Mouse (Mus musculus) lung, embryonic 14.5 days (tissue): Measurements from ENCODE around the gene Asb5. TPM values are rescaled to one million over a fixed set of nuclear protein-coding genes. Genes with fewer than 3 reads are reported as not detected.

Experiments
- ATAC-seq: fragments of 200-750 bp; cut with Nextera tagmentation; 2 replicates; pipeline ENCODE4 v1.8.0; 2017; ENCODE audit warnings: mild to moderate bottlenecking, moderate TSS enrichment, moderate library complexity; ENCODE audit not compliant: insufficient read depth
- DNase-seq: peaks from one replicate; pipeline ENCODE4 v3.0.0-alpha.2; 2015
- H3K27ac ChIP-seq: fragments of 300-500 bp; sonication (generic); 2 replicates; pipeline ENCODE4 v1.5.1; 2014; ENCODE audit warnings: low read depth, mild to moderate bottlenecking, moderate library complexity
- H3K27me3 ChIP-seq: fragments of 300-500 bp; sonication (generic); 2 replicates; pipeline ENCODE4 v1.6.1; 2014; ENCODE audit warnings: low read length, control low read depth; ENCODE audit not compliant: insufficient read depth
- H3K36me3 ChIP-seq: fragments of 300-500 bp; sonication (generic); 2 replicates; pipeline ENCODE4 v1.6.1; 2014; ENCODE audit warnings: control low read depth; ENCODE audit not compliant: insufficient read depth
- H3K4me1 ChIP-seq: fragments of 300-500 bp; sonication (generic); 2 replicates; pipeline ENCODE4 v1.6.1; 2014; ENCODE audit warnings: antibody characterized with exemption, control low read depth; ENCODE audit not compliant: insufficient read depth
- H3K4me2 ChIP-seq: fragments of 300-500 bp; sonication (generic); 2 replicates; pipeline ENCODE4 v1.6.1; 2014; ENCODE audit warnings: mild to moderate bottlenecking
- H3K4me3 ChIP-seq: fragments of 300-500 bp; sonication (generic); 2 replicates; pipeline ENCODE4 v1.5.1; 2014; ENCODE audit warnings: low read depth, low read length
- H3K9ac ChIP-seq: fragments of 300-500 bp; sonication (generic); 2 replicates; pipeline ENCODE4 v1.6.1; 2014
- H3K9me3 ChIP-seq: fragments of 300-500 bp; sonication (generic); 2 replicates; pipeline ENCODE4 v1.6.1; 2016; ENCODE audit warnings: low read depth, low read length, control low read depth
- CTCF ChIP-seq: IDR thresholded peaks from 2 replicates; pipeline ENCODE4 v1.5.1; 2016; ENCODE audit warnings: antibody characterized with exemption, low read depth
- WGBS: fragments of 180-500 bp; shearing (Covaris S2); extraction: QIAGEN DNeasy Blood & Tissue Kit; methylation state at CpG from one replicate; pipeline ENCODE4 v1.1.7; 2014; 5-methylcytosine and 5-hydroxymethylcytosine counted together
- polyA plus RNA-seq: library from polyadenylated mRNA; unstranded; fragments of >200 nt; fragmentation: Nextera tagmentation; extraction: Ambion mirVana; gene quantifications from 2 replicates; pipeline ENCODE4 v1.2.1, GENCODE M21; 2014

Asb5 gene
- polyA plus RNA-seq, 1 experiment from 2014 or later: 7.7 TPM

GRCm38 (mm10) chr8:54565603-54566260 is 36.4 kb downstream of the Asb5 start:
- no peak for TF ChIP-seq CTCF

GRCm38 (mm10) chr8:54567168-54567567 is 37.8 kb downstream of the Asb5 start:
- WGBS: 26% methylated on average over 2 of the region's 2 CpGs
- Histone ChIP-seq H3K9me3 (no peaks in the 10 kb centered on the region), H3K27ac (no peak overlapping the region), H3K4me3 (no peak overlapping the region), H3K4me1 (peaks cover 10% of the 10 kb centered on the region; the same call in 1 of the 2 replicates), H3K36me3 (no peaks in the 10 kb centered on the region), H3K9ac (no peak overlapping the region), H3K27me3 (no peaks in the 10 kb centered on the region), H3K4me2 (no peak overlapping the region)
- no peak for TF ChIP-seq CTCF
- peak; percentile 76 for DNase-seq
- ATAC-seq: peak; percentile 48

More at GRCm38 (mm10) chr8:54565603-54566260, 36.4 kb downstream of the Asb5 start:
- H3K9ac ChIP-seq: no peak overlapping the region
- H3K36me3 ChIP-seq: no peaks in the 10 kb centered on the region
- no peak overlapping the region for H3K4me3 ChIP-seq
- no peak overlapping the region for H3K27ac ChIP-seq
- no peak overlapping the region for H3K4me2 ChIP-seq
- no peaks in the 10 kb centered on the region for H3K27me3 ChIP-seq
- 0 out of 2 replicates have a peak, but pooled peaks cover 5% of the 10 kb centered on the region for H3K4me1 ChIP-seq
- no peak for ATAC-seq
- no peak for DNase-seq
- no peaks in the 10 kb centered on the region for H3K9me3 ChIP-seq
- 85% methylated on average over 7 of the region's 7 CpGs for WGBS

GRCm38 (mm10) chr8:54570618-54571609 is 41.5 kb downstream of the Asb5 start:
- Histone ChIP-seq H3K27ac (peak overlapping the region; percentile 69), H3K4me2 (peak overlapping the region; percentile 29), H3K9me3 (no peaks in the 10 kb centered on the region), H3K27me3 (no peaks in the 10 kb centered on the region), H3K9ac (no peak overlapping the region), H3K4me1 (peaks cover 10% of the 10 kb centered on the region; the same call in 1 of the 2 replicates), H3K36me3 (no peaks in the 10 kb centered on the region), H3K4me3 (no peak overlapping the region)
- TF ChIP-seq CTCF: no peak
- peak; percentile 68 for DNase-seq
- ATAC-seq: peak; percentile 76
- 29% methylated on average over 15 of the region's 15 CpGs for WGBS

- Histone ChIP-seq H3K4me2 (no peak overlapping the region), H3K36me3 (no peaks in the 10 kb centered on the region), H3K4me3 (no peak overlapping the region), H3K9ac (no peak overlapping the region), H3K4me1 (no peaks in the 10 kb centered on the region), H3K27ac (no peak overlapping the region), H3K9me3 (no peaks in the 10 kb centered on the region), H3K27me3 (no peaks in the 10 kb centered on the region)
- DNase-seq (no peak), ATAC-seq (no peak)
- 66% methylated on average over 3 of the region's 3 CpGs for WGBS
- TF ChIP-seq CTCF: no peak
These were observed 52.1 kb downstream of the Asb5 start for GRCm38 (mm10) chr8:54581436-54581835.

- no peaks in the 10 kb centered on the region for H3K4me1 ChIP-seq
- ATAC-seq (no peak), DNase-seq (no peak)
- H3K4me2 ChIP-seq: no peak overlapping the region
- H3K9me3 ChIP-seq: no peaks in the 10 kb centered on the region
- WGBS: 38% methylated on average over 1 of the region's 1 CpGs
- H3K9ac ChIP-seq: no peak overlapping the region
- no peaks in the 10 kb centered on the region for H3K36me3 ChIP-seq
- H3K27me3 ChIP-seq: no peaks in the 10 kb centered on the region
- H3K4me3 ChIP-seq: no peak overlapping the region
- no peak for TF ChIP-seq CTCF
- H3K27ac ChIP-seq: no peak overlapping the region
These were observed 53.5 kb downstream of the Asb5 start for GRCm38 (mm10) chr8:54582886-54583285.

- WGBS: 85% methylated on average over 5 of the region's 5 CpGs
- no peaks in the 10 kb centered on the region for H3K27me3 ChIP-seq
- no peak overlapping the region for H3K27ac ChIP-seq
- TF ChIP-seq CTCF: no peak
- H3K4me2 ChIP-seq: no peak overlapping the region
- no peaks in the 10 kb centered on the region for H3K9me3 ChIP-seq
- H3K9ac ChIP-seq: no peak overlapping the region
- no peak for DNase-seq
- ATAC-seq: no peak
- H3K4me3 ChIP-seq: no peak overlapping the region
- H3K4me1 ChIP-seq: no peaks in the 10 kb centered on the region
- no peaks in the 10 kb centered on the region for H3K36me3 ChIP-seq
These were observed 65.3 kb downstream of the Asb5 start for GRCm38 (mm10) chr8:54594634-54595033.

GRCm38 (mm10) chr8:54596051-54596450 is 66.7 kb downstream of the Asb5 start:
- Histone ChIP-seq H3K9me3 (no peaks in the 10 kb centered on the region), H3K9ac (no peak overlapping the region), H3K4me2 (no peak overlapping the region), H3K4me3 (no peak overlapping the region), H3K36me3 (no peaks in the 10 kb centered on the region), H3K27ac (no peak overlapping the region), H3K27me3 (no peaks in the 10 kb centered on the region), H3K4me1 (0 out of 2 replicates have a peak, but pooled peaks cover 4% of the 10 kb centered on the region)
- no peak for TF ChIP-seq CTCF
- WGBS: 71% methylated on average over 2 of the region's 2 CpGs
- DNase-seq (no peak), ATAC-seq (no peak)
